Mouse (Mus musculus) urinary bladder, adult 18-20 months (tissue): Measurements from ENCODE around the gene A930002H24Rik.

Source experiments
- DNase-seq, 2 experiments: peaks; one replicate each; pipeline ENCODE4 v3.0.0; 2022; ENCODE audit warnings: low spot score in 2 of 2, mixed read lengths in 2 of 2

The A930002H24Rik gene

GRCm38 (mm10) chr17:63836223-63836622, 27.4 kb downstream of the A930002H24Rik start:
- DNase-seq, result no peak

GRCm38 (mm10) chr17:63831550-63831949, 32.0 kb downstream of the A930002H24Rik start:
- no peak for DNase-seq

GRCm38 (mm10) chr17:63828561-63829332, 34.8 kb downstream of the A930002H24Rik start:
- DNase-seq, result no peak

GRCm38 (mm10) chr17:63826767-63827166, 36.8 kb downstream of the A930002H24Rik start:
- no peak for DNase-seq

- DNase-seq, result no peak
Observed at GRCm38 (mm10) chr17:63826196-63826595, 37.4 kb downstream of the A930002H24Rik start.

- no peak for DNase-seq
Observed at GRCm38 (mm10) chr17:63824141-63824540, 39.5 kb downstream of the A930002H24Rik start.

GRCm38 (mm10) chr17:63818444-63819027, 45.1 kb downstream of the A930002H24Rik start:
- no peak for DNase-seq

GRCm38 (mm10) chr17:63813552-63813951, 50.0 kb downstream of the A930002H24Rik start:
- no peak for DNase-seq
